Mouse (Mus musculus) G1E (cell line): ENCODE results near the gene Anxa4.

ENCODE experiments used
- CTCF ChIP-seq: IDR thresholded peaks from 2 replicates; pipeline ENCODE4 v1.5.1; 2012; ENCODE audit warnings: low read depth, low read length, inconsistent platforms, mixed read lengths
- GATA1 ChIP-seq: IDR thresholded peaks from 2 replicates; pipeline ENCODE4 v1.6.1; 2012; ENCODE audit warnings: borderline replicate concordance, low read length, inconsistent platforms, mixed read lengths
- GATA2 ChIP-seq: IDR thresholded peaks from 2 replicates; pipeline ENCODE4 v1.6.1; 2012; ENCODE audit warnings: low read depth, low read length, inconsistent platforms, borderline replicate concordance

DNA sequence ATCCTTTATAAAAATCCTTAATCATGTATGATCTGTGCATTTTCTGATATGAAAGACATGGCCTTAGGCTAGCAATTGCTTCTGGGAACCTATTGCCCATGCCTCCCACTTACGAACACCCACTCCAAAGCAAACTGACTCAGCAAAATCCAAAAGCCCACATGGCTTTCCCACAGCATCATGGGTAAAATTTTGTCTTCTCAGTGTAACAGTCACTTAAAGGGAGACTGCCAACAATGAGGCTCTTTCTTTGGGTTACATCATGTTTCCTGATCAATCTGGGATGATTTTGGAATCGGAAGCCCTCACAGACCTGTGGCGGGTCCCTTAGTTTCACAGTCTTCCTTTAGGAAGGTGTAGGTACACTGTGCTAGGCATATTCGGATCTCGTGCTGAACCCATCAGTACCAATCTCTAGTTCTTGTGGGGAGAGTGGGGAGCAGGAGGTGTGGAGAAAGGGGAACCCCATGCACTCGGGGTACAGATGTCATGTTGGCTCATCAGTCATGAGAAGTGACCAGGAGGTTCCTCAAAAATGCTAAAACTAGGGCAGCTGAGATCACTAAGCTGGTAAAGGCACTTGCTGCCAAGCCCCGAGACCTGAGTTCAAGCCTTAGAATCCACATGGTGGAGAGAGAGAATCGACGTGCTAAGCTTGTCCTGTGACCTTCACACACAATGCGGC lies 14.3 kb downstream of the Anxa4 start:
- no peak for TF ChIP-seq CTCF
- no peak for TF ChIP-seq GATA1
- TF ChIP-seq GATA2, result no peak
